Mouse (Mus musculus): Measurements from ENCODE around the gene Ptprd.

GRCm38 (mm10) chr4:76461336-76461735 lies 1750.4 kb downstream of the Ptprd start:
- no peak for TF ChIP-seq CTCF (IDR thresholded peaks at IDR 0.05; ENCODE audit: control insufficient read depth, insufficient read depth, insufficient read length)
- TF ChIP-seq USF1 (IDR thresholded peaks at IDR 0.05; ENCODE audit: low read depth): no peak
- TF ChIP-seq MAX (IDR thresholded peaks at IDR 0.05): no peak
- TF ChIP-seq MYOG (IDR thresholded peaks at IDR 0.05; ENCODE audit: control insufficient read depth, extremely low read depth, insufficient read length): no peak
- TF ChIP-seq CEBPB (IDR thresholded peaks at IDR 0.05; ENCODE audit: low read depth): no peak
- no peak for TF ChIP-seq FOSL1 (IDR thresholded peaks at IDR 0.05; ENCODE audit: insufficient read depth, low read length, poor library complexity, severe bottlenecking)
- TF ChIP-seq MYOD1 (IDR thresholded peaks at IDR 0.05; ENCODE audit: control insufficient read depth, insufficient read length, low read depth): no peak
